Mouse (Mus musculus) myocyte (in vitro differentiated cells): ENCODE measurements around the gene Dixdc1.

Experiments used
- POLR2A ChIP-seq: IDR thresholded peaks from one replicate; pipeline ENCODE4 v1.6.1; 2011; ENCODE audit warnings: low read depth, mild to moderate bottlenecking, control low read depth, moderate library complexity; ENCODE audit not compliant: insufficient read length
- POLR2AphosphoS2 ChIP-seq: IDR thresholded peaks from one replicate; pipeline ENCODE4 v1.6.1; 2011; ENCODE audit warnings: low read depth, control low read depth; ENCODE audit not compliant: insufficient read length
- TCF3 ChIP-seq: IDR thresholded peaks from one replicate; pipeline ENCODE4 v1.6.1; 2011; ENCODE audit warnings: low read depth, control low read depth; ENCODE audit not compliant: insufficient read length

DNA sequence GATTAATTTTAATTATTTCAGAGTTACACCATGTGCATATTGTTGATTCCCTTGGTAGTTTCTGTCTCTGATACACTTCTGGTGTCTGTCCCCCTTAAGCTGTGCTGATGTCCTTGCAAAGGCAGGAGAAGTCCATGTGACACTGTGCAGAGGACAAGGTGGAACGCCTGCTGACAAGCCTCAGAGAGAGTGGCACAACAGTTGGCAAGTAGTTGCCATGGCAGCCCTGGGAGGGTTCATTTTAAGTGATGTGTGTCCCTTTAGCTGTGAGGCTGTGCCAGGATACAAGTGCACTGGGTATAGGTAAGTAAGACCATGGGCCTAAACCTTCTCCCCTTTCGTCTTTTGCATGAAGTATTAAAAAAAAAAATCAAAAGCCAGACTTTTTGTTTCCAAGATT, 30.7 kb upstream of the Dixdc1 start:
- TF ChIP-seq TCF3: no peak
- no peak for TF ChIP-seq POLR2A
- no peak for TF ChIP-seq POLR2AphosphoS2
